Mouse (Mus musculus) thymus, adult 2 months (tissue): ENCODE data around the gene Enox1. TPM values are rescaled to one million over a fixed set of nuclear protein-coding genes. Genes with fewer than 3 reads are reported as not detected.
A peak's percentile ranks its signal among the peaks of the same experiment; 100 is the strongest.

Experiments used
- DNase-seq: peaks from one replicate; pipeline ENCODE4 v3.0.0; 2021
- H3K27ac ChIP-seq: fragments of 200-500 bp; 2 replicates; pipeline ENCODE4 v1.5.1; 2012; ENCODE audit warnings: low read length, control low read depth; ENCODE audit not compliant: control insufficient read depth, insufficient read depth
- H3K27me3 ChIP-seq: fragments of 200-500 bp; 2 replicates; pipeline ENCODE4 v1.6.1; 2012; ENCODE audit warnings: mild to moderate bottlenecking, low read length, moderate library complexity, mixed read lengths; ENCODE audit not compliant: control insufficient read depth, insufficient read depth
- H3K36me3 ChIP-seq: fragments of 200-500 bp; 2 replicates; pipeline ENCODE4 v1.6.1; 2012; ENCODE audit warnings: mild to moderate bottlenecking, low read length, moderate library complexity; ENCODE audit not compliant: control insufficient read depth, insufficient read depth
- H3K4me1 ChIP-seq: fragments of 200-500 bp; replicated peaks from 2 replicates; pipeline ENCODE4 v1.6.1; 2012; ENCODE audit warnings: low read length; ENCODE audit not compliant: control insufficient read depth, insufficient read depth
- H3K4me3 ChIP-seq: fragments of 200-500 bp; 2 replicates; pipeline ENCODE4 v1.5.1; 2012; ENCODE audit warnings: mild to moderate bottlenecking, low read length, control low read depth, moderate library complexity; ENCODE audit not compliant: control insufficient read depth, insufficient read depth
- CTCF ChIP-seq: fragments of 200-500 bp; IDR thresholded peaks from 2 replicates; pipeline ENCODE4 v1.5.1; 2012; ENCODE audit warnings: mild to moderate bottlenecking, control low read depth, low read length, moderate library complexity, borderline replicate concordance; ENCODE audit not compliant: control insufficient read depth, poor library complexity, insufficient read depth; ENCODE audit errors: extremely low read depth
- POLR2A ChIP-seq: fragments of 200-500 bp; IDR thresholded peaks from 2 replicates; pipeline ENCODE4 v1.6.1; 2012; ENCODE audit warnings: mild to moderate bottlenecking, low read length, control low read depth, moderate library complexity; ENCODE audit not compliant: control insufficient read depth, poor library complexity, insufficient read depth; ENCODE audit errors: extremely low read depth
- WGBS: fragments of 180-500 bp; shearing (Covaris S2); methylation state at CpG from one replicate; pipeline ENCODE4 v1.1.7; 2018; 5-methylcytosine and 5-hydroxymethylcytosine counted together
- polyA plus RNA-seq: library from polyadenylated mRNA; depleted of rRNA; stranded (reverse); fragments of >200 nt; gene quantifications from 2 replicates; pipeline ENCODE4 v1.2.3, GENCODE M21; 2012

Gene Enox1
- polyA plus RNA-seq, 1 experiment = 0.38 TPM

- TF ChIP-seq CTCF (no peak), POLR2A (no peak)
- Histone ChIP-seq H3K4me1 (peaks cover 20% of the 10 kb centered on the region), H3K27ac (peak overlapping the region; percentile 100), H3K27me3 (no peaks in the 10 kb centered on the region), H3K4me3 (0 out of 2 replicates have a peak overlapping the region, but pooled peaks have one; percentile 33), H3K36me3 (no peaks in the 10 kb centered on the region)
- 16% methylated on average over 5 of the region's 5 CpGs for WGBS
- peak; percentile 48 for DNase-seq
Measured at GRCm38 (mm10) chr14:77413106-77413505, 256.5 kb downstream of the Enox1 start.

DNA sequence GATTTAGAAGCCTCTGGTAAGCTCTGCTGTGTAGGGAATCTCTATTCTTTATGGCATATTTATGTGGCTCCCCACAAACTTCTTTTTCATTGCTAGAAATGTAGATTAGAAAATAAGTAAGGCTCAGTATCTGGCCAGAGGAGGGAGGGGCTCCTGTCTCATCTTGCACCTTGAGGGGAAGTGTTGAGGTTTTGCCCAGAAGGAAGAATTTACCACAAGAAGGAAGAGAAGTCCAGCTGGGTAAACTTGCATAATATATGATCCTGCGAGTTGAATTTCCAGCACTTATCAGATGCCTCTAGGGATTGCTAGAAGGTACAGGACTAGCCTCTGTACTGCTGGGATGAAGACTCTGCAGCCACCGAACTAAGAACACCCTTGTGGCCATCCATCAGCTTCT lies 259.8 kb downstream of the Enox1 start:
- TF ChIP-seq POLR2A (no peak), CTCF (no peak)
- Histone ChIP-seq H3K4me1 (peaks cover 10% of the 10 kb centered on the region), H3K36me3 (no peaks in the 10 kb centered on the region), H3K4me3 (no peak overlapping the region), H3K27ac (no peak overlapping the region), H3K27me3 (no peaks in the 10 kb centered on the region)
- 9% methylated on average over 2 of the region's 2 CpGs for WGBS
- no peak for DNase-seq

DNA sequence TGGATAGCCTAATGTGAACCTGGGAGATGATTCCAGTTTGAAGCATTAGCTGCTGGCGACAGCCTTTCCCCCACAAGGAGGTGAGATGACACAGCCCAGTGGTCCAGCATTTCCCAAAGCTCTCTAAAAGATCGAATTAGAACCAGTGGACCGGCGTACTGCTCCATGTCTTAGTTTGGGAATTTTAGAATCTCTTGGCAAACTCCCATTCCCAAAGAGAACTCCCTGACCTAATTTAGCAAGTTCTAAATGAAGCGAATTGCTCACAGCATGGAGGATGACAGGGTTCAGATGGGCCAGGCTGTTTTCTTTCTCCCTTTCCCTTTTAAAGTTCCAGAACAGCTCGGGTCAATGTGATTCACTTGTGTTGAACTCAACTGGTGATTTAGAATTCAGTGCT lies 264.5 kb downstream of the Enox1 start:
- H3K36me3 ChIP-seq = no peaks in the 10 kb centered on the region
- H3K4me1 ChIP-seq = no peaks in the 10 kb centered on the region; the same call in 1 of the 2 replicates
- DNase-seq = no peak
- H3K27ac ChIP-seq = no peak overlapping the region
- TF ChIP-seq CTCF = no peak
- TF ChIP-seq POLR2A = no peak
- H3K27me3 ChIP-seq = no peaks in the 10 kb centered on the region
- WGBS = 94% methylated on average over 6 of the region's 6 CpGs
- H3K4me3 ChIP-seq = no peak overlapping the region

DNA sequence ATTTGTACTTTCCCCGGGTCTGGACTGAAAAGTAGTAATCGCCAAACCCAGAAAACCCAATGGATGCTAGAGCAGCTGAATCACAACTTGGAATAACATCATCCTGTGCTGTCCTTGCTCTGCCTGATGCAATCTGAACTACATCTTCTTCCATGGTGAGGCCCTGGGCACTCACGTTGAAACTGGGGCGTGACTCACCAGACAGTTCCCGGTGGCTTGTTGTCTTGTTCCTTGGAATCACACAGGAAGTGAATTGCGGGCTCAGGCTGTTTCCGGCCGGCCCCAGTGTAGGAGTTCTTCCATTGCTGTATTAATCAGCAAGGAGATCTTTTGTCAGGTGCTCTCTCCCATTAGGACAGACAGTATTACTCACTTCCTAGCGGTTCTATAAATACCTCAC lies 266.6 kb downstream of the Enox1 start:
- Histone ChIP-seq H3K4me1 (no peaks in the 10 kb centered on the region; the same call in 1 of the 2 replicates), H3K36me3 (no peaks in the 10 kb centered on the region), H3K27me3 (no peaks in the 10 kb centered on the region), H3K4me3 (no peak overlapping the region), H3K27ac (no peak overlapping the region)
- WGBS = 88% methylated on average over 9 of the region's 9 CpGs
- TF ChIP-seq POLR2A = no peak
- TF ChIP-seq CTCF = no peak
- DNase-seq = no peak

GRCm38 (mm10) chr14:77439426-77439825 lies 282.9 kb downstream of the Enox1 start:
- WGBS = 83% methylated on average over 5 of the region's 5 CpGs
- no peaks in the 10 kb centered on the region for H3K27me3 ChIP-seq
- no peak for DNase-seq

GRCm38 (mm10) chr14:77440805-77441204 lies 284.2 kb downstream of the Enox1 start:
- no peaks in the 10 kb centered on the region for H3K27me3 ChIP-seq
- DNase-seq = no peak
- TF ChIP-seq CTCF (no peak), POLR2A (no peak)
- H3K4me1 ChIP-seq = no peaks in the 10 kb centered on the region
- H3K36me3 ChIP-seq = no peaks in the 10 kb centered on the region
- H3K4me3 ChIP-seq = no peak overlapping the region
- WGBS = 95% methylated on average over 7 of the region's 7 CpGs
- H3K27ac ChIP-seq = no peak overlapping the region

More at GRCm38 (mm10) chr14:77439426-77439825, 282.9 kb downstream of the Enox1 start:
- Histone ChIP-seq H3K27ac (no peak overlapping the region), H3K4me1 (no peaks in the 10 kb centered on the region), H3K36me3 (no peaks in the 10 kb centered on the region), H3K4me3 (no peak overlapping the region)
- no peak for TF ChIP-seq POLR2A
- no peak for TF ChIP-seq CTCF

- no peaks in the 10 kb centered on the region for H3K27me3 ChIP-seq
- TF ChIP-seq CTCF (no peak), POLR2A (no peak)
- H3K4me1 ChIP-seq = no peaks in the 10 kb centered on the region
- DNase-seq = no peak
- no peak overlapping the region for H3K4me3 ChIP-seq
- H3K36me3 ChIP-seq = no peaks in the 10 kb centered on the region
- 96% methylated on average over 6 of the region's 6 CpGs for WGBS
- H3K27ac ChIP-seq = no peak overlapping the region
Measured at GRCm38 (mm10) chr14:77441541-77441940, 285.0 kb downstream of the Enox1 start.
